Mouse (Mus musculus) CH12.LX (cell line): ENCODE measurements around the gene Dnajb4. TPM values are rescaled to one million over a fixed set of nuclear protein-coding genes. Genes with fewer than 3 reads are reported as not detected.

Source experiments
- DNase-seq: peaks from one replicate; pipeline ENCODE4 v3.0.0-alpha.2; 2013; ENCODE audit errors: extremely low read depth
- H3K27ac ChIP-seq: 2 replicates; pipeline ENCODE4 v1.5.1; 2012; ENCODE audit warnings: low read depth, mild to moderate bottlenecking, control low read depth, moderate library complexity; ENCODE audit not compliant: insufficient read depth
- H3K27me3 ChIP-seq: replicated peaks from 2 replicates; pipeline ENCODE3; 2012; ENCODE audit warnings: inconsistent platforms
- H3K36me3 ChIP-seq, 2 experiments: replicated peaks in 1 of 2; 2 replicates each; pipeline versions ENCODE3 to v1.6.1; 2012; ENCODE audit warnings: inconsistent platforms in 1 of 2, low read length in 1 of 2, mild to moderate bottlenecking in 1 of 2, mixed read lengths in 1 of 2, moderate library complexity in 1 of 2; ENCODE audit not compliant: control insufficient read depth in 1 of 2, insufficient read depth in 1 of 2
- H3K4me1 ChIP-seq, 2 experiments: 2 replicates each; pipeline ENCODE4 v1.6.1; 2012; ENCODE audit warnings: inconsistent platforms in 1 of 2, moderate library complexity in 1 of 2; ENCODE audit not compliant: insufficient read depth in 2 of 2, control insufficient read depth in 1 of 2
- H3K4me2 ChIP-seq: 2 replicates; pipeline ENCODE4 v1.6.1; 2012; ENCODE audit warnings: low read depth, mild to moderate bottlenecking, control low read depth; ENCODE audit not compliant: poor library complexity, insufficient read depth, severe bottlenecking
- H3K4me3 ChIP-seq, 3 experiments: fragments of 150-350 bp in 1 of 3; sonication (generic) in 1 of 3; replicated peaks in 1 of 3; 2 replicates each; pipeline versions ENCODE3 to v1.5.1; 2011 to 2012; ENCODE audit warnings: low read depth in 2 of 3, low read length in 2 of 3, mild to moderate bottlenecking in 2 of 3, moderate library complexity in 2 of 3, control low read depth in 1 of 3, improper control_type of control experiment in 1 of 3, inconsistent platforms in 1 of 3, mixed read lengths in 1 of 3; ENCODE audit not compliant: poor library complexity in 1 of 3
- H3K79me2 ChIP-seq: replicated peaks from 2 replicates; pipeline ENCODE4 v1.6.1; 2012; ENCODE audit warnings: mild to moderate bottlenecking, moderate library complexity; ENCODE audit not compliant: control insufficient read depth, poor library complexity, insufficient read depth, severe bottlenecking; ENCODE audit errors: extremely low read depth
- H3K9ac ChIP-seq: 2 replicates; pipeline ENCODE4 v1.6.1; 2012; ENCODE audit warnings: low read depth, mild to moderate bottlenecking, control low read depth, moderate library complexity; ENCODE audit not compliant: insufficient read depth
- H3K9me3 ChIP-seq: replicated peaks from 2 replicates; pipeline ENCODE3; 2012; ENCODE audit warnings: low read length, inconsistent platforms, mixed read lengths
- BHLHE40 ChIP-seq: IDR thresholded peaks from 2 replicates; pipeline ENCODE4 v1.6.1; 2011; ENCODE audit warnings: mild to moderate bottlenecking, low read depth, low read length, improper control_type of control experiment
- CHD2 ChIP-seq: IDR thresholded peaks from 2 replicates; pipeline ENCODE4 v1.6.1; 2011; ENCODE audit warnings: low read length, improper control_type of control experiment
- CTCF ChIP-seq, 2 experiments: IDR thresholded peaks in 1 of 2; conservative IDR thresholded peaks in 1 of 2; 2 replicates each; pipeline ENCODE4 v1.5.1; 2011 to 2012; ENCODE audit warnings: low read depth in 2 of 2, low read length in 2 of 2, improper control_type of control experiment in 1 of 2, inconsistent platforms in 1 of 2, mild to moderate bottlenecking in 1 of 2, moderate library complexity in 1 of 2
- E2F4 ChIP-seq: IDR thresholded peaks from 2 replicates; pipeline ENCODE4 v1.6.1; 2011; ENCODE audit warnings: low read depth, low read length, improper control_type of control experiment; ENCODE audit not compliant: insufficient replicate concordance
- ETS1 ChIP-seq: conservative IDR thresholded peaks from 2 replicates; pipeline ENCODE4 v1.6.1; 2012; ENCODE audit warnings: low read depth, mild to moderate bottlenecking, inconsistent platforms, low read length, improper control_type of control experiment, moderate library complexity
- JUN ChIP-seq: IDR thresholded peaks from 2 replicates; pipeline ENCODE4 v1.6.1; 2011; ENCODE audit warnings: low read depth, mild to moderate bottlenecking, low read length, improper control_type of control experiment, moderate library complexity; ENCODE audit not compliant: insufficient read depth
- MAX ChIP-seq: IDR thresholded peaks from 2 replicates; pipeline ENCODE4 v1.6.1; 2011; ENCODE audit warnings: low read length, improper control_type of control experiment
- MAZ ChIP-seq: IDR thresholded peaks from 2 replicates; pipeline ENCODE4 v1.6.1; 2012; ENCODE audit warnings: low read depth, mild to moderate bottlenecking, inconsistent platforms, low read length, improper control_type of control experiment, moderate library complexity
- MEF2A ChIP-seq: IDR thresholded peaks from 2 replicates; pipeline ENCODE4 v1.6.1; 2014; ENCODE audit warnings: low read depth, mild to moderate bottlenecking, inconsistent platforms, low read length, improper control_type of control experiment, borderline replicate concordance
- MYC ChIP-seq: IDR thresholded peaks from 2 replicates; pipeline ENCODE4 v1.6.1; 2011; ENCODE audit warnings: low read depth, mild to moderate bottlenecking, improper control_type of control experiment, low read length
- POLR2A ChIP-seq: IDR thresholded peaks from 2 replicates; pipeline ENCODE4 v1.6.1; 2011; ENCODE audit warnings: low read depth, mild to moderate bottlenecking, improper control_type of control experiment, low read length
- POLR2AphosphoS2 ChIP-seq: IDR thresholded peaks from 2 replicates; pipeline ENCODE4 v1.6.1; 2011; ENCODE audit warnings: low read depth, low read length, improper control_type of control experiment
- RAD21 ChIP-seq: IDR thresholded peaks from 2 replicates; pipeline ENCODE4 v1.6.1; 2011; ENCODE audit warnings: low read depth, mild to moderate bottlenecking, low read length, improper control_type of control experiment, moderate library complexity
- SIN3A ChIP-seq: IDR thresholded peaks from 2 replicates; pipeline ENCODE4 v1.6.1; 2012; ENCODE audit warnings: low read length, improper control_type of control experiment, inconsistent platforms
- SMC3 ChIP-seq: IDR thresholded peaks from 2 replicates; pipeline ENCODE4 v1.6.1; 2011; ENCODE audit warnings: low read depth, low read length, improper control_type of control experiment
- TBP ChIP-seq: conservative IDR thresholded peaks from 2 replicates; pipeline ENCODE4 v1.6.1; 2011; ENCODE audit warnings: low read depth, low read length, improper control_type of control experiment
- USF2 ChIP-seq: conservative IDR thresholded peaks from 2 replicates; pipeline ENCODE4 v1.6.1; 2011; ENCODE audit warnings: low read depth, low read length, improper control_type of control experiment
- ZC3H11A ChIP-seq: IDR thresholded peaks from 2 replicates; pipeline ENCODE4 v1.6.1; 2012; ENCODE audit warnings: low read depth, mild to moderate bottlenecking, inconsistent platforms, low read length, improper control_type of control experiment
- ZMIZ1 ChIP-seq: IDR thresholded peaks from 2 replicates; pipeline ENCODE4 v1.6.1; 2012; ENCODE audit warnings: low read depth, mild to moderate bottlenecking, inconsistent platforms, low read length, improper control_type of control experiment
- ZNF384 ChIP-seq: IDR thresholded peaks from 2 replicates; pipeline ENCODE4 v1.6.1; 2012; ENCODE audit warnings: low read depth, low read length, improper control_type of control experiment, inconsistent platforms
- dilution Hi-C: fragments of 300-500 bp; cut with MboI; formaldehyde crosslinking; loops from 2 replicates; pipeline ENCODE4 v1.14.3; 2020; ENCODE audit warnings: low sequenced_read_pairs; ENCODE audit not compliant: extremely low pct_unique_long_range_greater_than_20kb, extremely low pct_ligation_motif_present
- in situ Hi-C: fragments of 300-500 bp; cut with MboI; formaldehyde crosslinking; loops from 3 replicates; pipeline ENCODE4 v1.14.3; 2019; ENCODE audit warnings: low sequenced_read_pairs, low pct_ligation_motif_present, low pct_unique_long_range_greater_than_20kb, mixed read lengths
- polyA plus RNA-seq: library from polyadenylated mRNA; unstranded; fragments of >175 nt; gene quantifications from 2 replicates; pipeline ENCODE4 v1.2.1, GENCODE M21; 2012; ENCODE audit warnings: low read depth; ENCODE audit not compliant: insufficient read length
- total RNA-seq, 2 experiments: library from RNA; depleted of rRNA; stranded (reverse); fragments of 300-350 nt in 1 of 2; fragments of >200 nt in 1 of 2; gene quantifications; 2 replicates each; pipeline ENCODE4 v1.2.3; 2012 to 2014

The Dnajb4 gene
- total and polyA plus RNA-seq, 3 experiments, result 11.7 to 26.4 (median 17.7) TPM

GRCm38 (mm10) chr3:152231333-152232100 lies 21.4 kb upstream of the Dnajb4 start:
- no peak overlapping the region for H3K9ac ChIP-seq
- H3K79me2 ChIP-seq, result peaks cover 25% of the 10 kb centered on the region
- no peak overlapping the region for H3K4me2 ChIP-seq
- H3K4me1 ChIP-seq, result peaks cover 0 to 18% of the 10 kb centered on the region in 2 experiments; a peak in 2 of 4 replicates
- in situ Hi-C loops (no loop called here), dilution Hi-C loops (no loop called here)
- H3K27me3 ChIP-seq, result no peaks in the 10 kb centered on the region
- H3K27ac ChIP-seq, result no peak overlapping the region
- no peaks in the 10 kb centered on the region for H3K9me3 ChIP-seq
- TF ChIP-seq BHLHE40 (no peak), E2F4 (no peak), RAD21 (no peak), SMC3 (no peak), ZMIZ1 (peak; percentile 49; the same call in 1 of the 2 replicates), POLR2A (0 out of 2 replicates have a peak, but pooled peaks have one; percentile 32), ZNF384 (no peak), MEF2A (no peak), CTCF (conservative IDR thresholded peaks at IDR 0.05 in 1 of 2, IDR thresholded peaks at IDR 0.05 in 1 of 2; ENCODE audit: low read depth in 2 of 2, low read length in 2 of 2) (no peak), JUN (no peak), SIN3A (no peak), CHD2 (no peak), MYC (no peak), ETS1 (no peak), MAZ (no peak), POLR2AphosphoS2 (peak; percentile 63; the same call in 1 of the 2 replicates), USF2 (no peak)
- H3K36me3 ChIP-seq, result peaks cover 53 to 93% of the 10 kb centered on the region in 2 experiments
- no peak for DNase-seq
- H3K4me3 ChIP-seq, result no peak overlapping the region

GRCm38 (mm10) chr3:152229271-152229670 lies 19.2 kb upstream of the Dnajb4 start:
- peaks cover 0 to 18% of the 10 kb centered on the region in 2 experiments; a peak in 2 of 4 replicates for H3K4me1 ChIP-seq
- no peak for DNase-seq
- no peak overlapping the region for H3K4me3 ChIP-seq
- no peak overlapping the region for H3K4me2 ChIP-seq
- H3K9me3 ChIP-seq, result no peaks in the 10 kb centered on the region
- H3K36me3 ChIP-seq, result peaks cover 64 to 94% of the 10 kb centered on the region in 2 experiments
- peaks cover 37% of the 10 kb centered on the region for H3K79me2 ChIP-seq
- no peak for TF ChIP-seq E2F4
- no peak for TF ChIP-seq TBP
- 0 out of 2 replicates have a peak, but pooled peaks have one; percentile 11 for TF ChIP-seq POLR2A
- TF ChIP-seq MAX, result no peak
- no peak for TF ChIP-seq ZC3H11A
- no peak for TF ChIP-seq POLR2AphosphoS2
- dilution Hi-C loops, result no loop called here
- no peaks in the 10 kb centered on the region for H3K27me3 ChIP-seq
- in situ Hi-C loops, result no loop called here
- H3K9ac ChIP-seq, result no peak overlapping the region
- no peak overlapping the region for H3K27ac ChIP-seq
